Mouse (Mus musculus) left cerebral cortex, postnatal 14 days (tissue): ENCODE data around the gene Vopp1. TPM values are rescaled to one million over a fixed set of nuclear protein-coding genes. Genes with fewer than 3 reads are reported as not detected.

ENCODE experiments used
- DNase-seq, 2 experiments: peaks; one replicate each; pipeline ENCODE4 v3.0.0; 2021 to 2022; ENCODE audit warnings: low spot score in 2 of 2, mixed read lengths in 1 of 2
- intact Hi-C: fragments of 180-260 bp; cut with DNase I; formaldehyde crosslinking; loops from one replicate; pipeline ENCODE4 v1.15.1; 2025
- total RNA-seq, 2 experiments: library from RNA; stranded (reverse); gene quantifications; 2 replicates each; pipeline ENCODE4 v1.2.3; 2021

The Vopp1 gene
- total RNA-seq, 2 experiments from 2014 or later: 159 to 189 TPM

- DNase-seq: no peak
- intact Hi-C loops: loop anchor here (5.0 kb wide), 1 partner anchor 115 kb away; no protein-coding TSS in a partner anchor
Observed at GRCm38 (mm10) chr6:57742749-57743148, 82.2 kb downstream of the Vopp1 start.

GRCm38 (mm10) chr6:57721347-57721746 is 103.6 kb downstream of the Vopp1 start:
- no peak for DNase-seq
- intact Hi-C loops: no loop called here

DNA sequence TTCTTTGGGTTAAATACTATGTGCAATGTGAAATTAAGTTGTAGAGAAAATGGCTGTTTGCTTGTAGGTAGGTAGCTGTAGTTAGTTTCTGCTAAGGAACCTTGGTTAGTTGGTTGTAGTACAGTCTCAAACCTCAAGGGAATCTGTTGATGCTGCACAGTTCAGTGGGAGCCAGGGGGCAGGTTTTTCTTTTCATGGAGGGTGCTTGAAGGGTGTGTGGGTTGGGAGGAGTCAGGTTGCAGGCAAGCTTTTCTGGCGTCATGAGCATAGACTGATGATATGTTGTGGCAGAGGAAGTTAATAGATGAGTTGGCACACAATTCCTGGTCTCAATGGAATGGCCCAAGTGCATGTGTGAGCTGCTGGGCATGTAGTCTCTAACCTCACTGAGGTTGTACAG is 113.2 kb downstream of the Vopp1 start:
- no peak for DNase-seq
- intact Hi-C loops: no loop called here

DNA sequence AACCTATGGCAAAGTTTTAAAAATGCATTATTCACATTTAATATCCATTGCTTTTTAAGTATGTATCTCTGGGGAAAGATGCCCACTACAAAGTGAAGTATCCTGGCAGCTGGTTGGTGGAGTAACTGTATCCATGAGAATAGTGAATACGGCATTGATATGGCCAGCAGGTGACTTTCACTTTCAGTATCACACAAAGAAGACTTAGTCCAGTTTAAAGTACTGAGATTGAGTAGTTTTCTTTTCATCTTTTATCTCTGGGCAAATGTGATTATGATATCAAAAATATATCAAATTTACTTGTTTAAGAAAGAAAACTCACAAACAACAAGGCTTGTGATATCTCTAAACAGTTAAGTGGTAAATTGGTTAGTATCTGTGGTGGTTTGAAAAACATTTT is 118.2 kb downstream of the Vopp1 start:
- no peak for DNase-seq
- intact Hi-C loops: loop anchor here (10.0 kb wide), 1 partner anchor 118 kb away; the partner anchor contains the start of gene Vopp1

- peak; percentile 18 to 25 for DNase-seq
- intact Hi-C loops: loop anchor here (5.0 to 10.0 kb wide), 2 partner anchors 96 to 121 kb away; partner anchors contain the start of gene Vopp1
Observed at GRCm38 (mm10) chr6:57703703-57704102, 121.3 kb downstream of the Vopp1 start.

GRCm38 (mm10) chr6:57702743-57703499 is 122.0 kb downstream of the Vopp1 start:
- peak; percentile 93 to 96 for DNase-seq
- intact Hi-C loops: loop anchor here (5.0 to 10.0 kb wide), 2 partner anchors 96 to 122 kb away; partner anchors contain the start of gene Vopp1

DNA sequence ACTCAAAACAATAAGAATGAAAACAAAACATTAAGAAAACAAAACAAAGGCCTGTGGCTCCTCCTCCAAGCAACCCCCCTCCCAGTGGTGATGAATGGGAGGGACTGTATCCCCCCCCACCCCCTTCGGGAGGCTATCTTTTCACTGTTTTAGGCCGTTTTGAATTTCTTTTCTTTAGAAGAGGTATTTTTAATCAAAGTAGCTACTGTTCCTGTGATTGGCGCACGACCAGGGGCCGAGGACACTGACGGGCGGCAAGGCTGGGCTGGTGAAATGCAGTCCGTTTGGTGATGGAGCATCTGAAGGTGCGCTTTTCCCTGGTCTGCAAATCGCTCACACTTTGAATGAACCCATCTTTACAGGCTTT is 122.6 kb downstream of the Vopp1 start, which contains the start of gene Lancl2:
Gene Lancl2 (plus strand): TSS at position 165 of the 367 bp plus-strand sequence.
- intact Hi-C loops: loop anchor here (5.0 to 10.0 kb wide), 2 partner anchors 95 to 122 kb away; partner anchors contain the start of gene Vopp1
- peak; percentile 39 to 43 for DNase-seq

DNA sequence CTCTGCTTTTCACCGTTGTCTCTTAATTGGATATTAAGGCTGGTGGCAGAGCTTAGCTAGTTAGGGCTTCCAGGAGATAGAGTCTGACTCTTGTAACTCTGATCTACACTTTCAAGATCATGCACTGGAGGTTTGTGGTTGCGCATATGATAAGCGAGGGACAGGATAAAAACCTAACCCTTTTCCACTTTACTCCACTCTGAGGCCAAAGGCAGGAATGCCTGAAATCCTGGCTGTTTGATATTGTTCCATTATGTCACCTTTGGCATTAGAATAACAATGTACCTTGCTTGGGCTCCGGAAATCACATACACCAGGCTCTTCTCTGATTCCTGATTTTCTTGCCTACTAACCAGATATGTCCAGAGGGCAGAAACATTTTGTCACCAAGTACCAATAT is 123.3 kb downstream of the Vopp1 start:
- intact Hi-C loops: loop anchor here (5.0 to 10.0 kb wide), 2 partner anchors 94 to 123 kb away; partner anchors contain the start of gene Vopp1
- DNase-seq: no peak

DNA sequence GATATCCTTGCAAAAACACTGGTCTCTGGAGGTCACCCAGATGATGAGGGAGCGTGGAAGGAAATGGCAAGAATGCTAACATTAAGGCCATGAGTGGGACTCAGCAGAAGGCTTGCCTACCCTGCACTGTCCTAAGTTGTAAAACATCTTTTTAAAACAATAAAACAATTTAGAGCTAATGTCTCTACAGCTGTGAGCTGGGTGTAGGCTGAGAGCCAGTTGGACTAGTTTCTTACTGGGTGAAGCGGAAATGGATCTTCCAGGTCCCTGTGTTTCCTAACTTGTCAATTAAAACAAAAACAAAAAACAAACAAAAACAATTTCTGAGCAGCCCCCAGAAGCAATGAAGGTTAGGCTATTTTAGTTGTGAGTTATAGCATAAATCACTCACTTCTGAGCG is 131.8 kb downstream of the Vopp1 start:
- intact Hi-C loops: no loop called here
- DNase-seq: no peak

DNA sequence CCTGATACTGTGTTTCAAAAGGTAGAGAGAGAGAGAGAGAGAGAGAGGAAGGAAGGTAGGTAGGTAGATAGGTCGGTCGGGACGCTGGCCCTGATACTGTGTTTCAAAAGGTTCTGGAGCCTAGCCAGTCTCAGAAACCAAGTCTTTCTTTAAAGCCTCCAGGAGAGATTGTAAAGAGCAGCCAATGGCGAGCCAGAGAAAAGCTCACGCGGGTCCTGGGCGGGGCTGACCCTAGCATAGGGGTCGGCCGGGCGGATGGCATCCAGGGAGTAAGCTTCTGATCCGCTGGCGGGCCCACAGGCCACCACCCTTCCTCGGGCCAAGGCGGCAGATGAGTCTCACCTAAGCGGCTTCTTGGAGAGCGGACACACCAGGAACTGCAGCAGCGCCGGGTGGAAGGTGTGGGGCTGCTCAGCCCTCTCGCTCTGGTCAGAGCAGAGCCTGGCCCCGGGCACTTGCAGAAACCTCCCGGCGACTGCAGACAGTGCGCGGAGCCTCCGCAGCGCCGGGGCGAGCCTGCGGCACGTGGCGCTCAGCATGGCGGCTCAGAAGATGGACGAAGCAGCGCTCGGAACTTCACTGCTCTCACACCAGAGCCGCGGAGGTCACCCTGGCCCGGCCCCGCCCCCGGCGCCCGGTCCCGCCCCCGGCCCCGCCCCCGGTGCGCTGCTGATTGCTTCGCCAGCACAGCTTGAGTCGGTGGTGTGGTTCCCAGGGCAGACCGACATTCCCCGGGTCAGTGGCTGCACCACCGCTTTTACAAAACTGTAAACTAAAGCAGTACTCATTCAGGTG is 133.3 kb downstream of the Vopp1 start, which contains the start of gene Pyurf:
Gene Pyurf (minus strand): TSS at position 612 of the 795 bp plus-strand sequence.
- intact Hi-C loops: no loop called here
- DNase-seq: peak; percentile 81 to 85

DNA sequence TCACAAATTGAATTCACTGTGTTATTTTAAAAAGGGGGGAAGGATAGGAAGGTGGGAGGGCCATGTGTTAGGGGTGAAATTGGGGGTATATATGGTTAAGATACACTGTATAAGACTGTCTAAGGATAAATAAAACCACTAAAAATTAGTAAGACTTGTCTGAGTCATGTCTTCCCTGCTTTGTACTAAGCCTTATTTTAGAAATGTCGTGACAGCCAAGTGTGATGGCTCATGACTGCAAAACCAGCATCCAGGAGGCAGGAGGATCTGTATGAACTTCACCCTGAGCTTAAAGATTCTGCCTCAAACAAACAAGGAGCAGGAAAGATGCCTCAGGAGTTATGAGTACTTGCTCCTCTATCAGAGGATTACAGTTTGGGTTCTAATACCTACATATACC is 140.8 kb downstream of the Vopp1 start:
- intact Hi-C loops: no loop called here
- DNase-seq: peak in 1 of 2 experiments; percentile 28

Other genes starting within 250 kb of the Vopp1 start
- gene Herc6, start 244.2 kb downstream of the Vopp1 start, total RNA-seq: 1 to 10 TPM; 4.8 to 6.5 TPM
- gene Pyurf, start 133.1 kb downstream of the Vopp1 start, total RNA-seq: 1 to 10 TPM; 7.2 to 7.6 TPM
- gene Lancl2, start 122.6 kb downstream of the Vopp1 start, total RNA-seq: 100 to 1,000 TPM; 157 to 161 TPM
- gene Vmn1r21, start 25.2 kb upstream of the Vopp1 start, total RNA-seq: not detected
- not detected for gene Vmn1r22, start 82.9 kb upstream of the Vopp1 start, total RNA-seq
- gene Vmn1r23, start 101.7 kb upstream of the Vopp1 start, total RNA-seq: not detected
- gene Vmn1r24, start 136.3 kb upstream of the Vopp1 start, total RNA-seq: not detected
- gene Vmn1r25, start 155.7 kb upstream of the Vopp1 start, total RNA-seq: not detected
- gene Vmn1r26, start 190.0 kb upstream of the Vopp1 start, total RNA-seq: not detected